Mouse (Mus musculus) cerebellum, postnatal 36 days (tissue): Measurements from ENCODE around the gene Bcl2l13.
"Not testable (repeated sequence)": the region's sequence is repeated elsewhere in the genome, so short reads cannot be mapped to it uniquely, and the experiment has no call there.

Experiments
- DNase-seq, 2 experiments: peaks; one replicate each; pipeline ENCODE4 v3.0.0; 2021 to 2022; ENCODE audit warnings: mixed read lengths in 2 of 2

The Bcl2l13 gene

GRCm38 (mm10) chr6:120835474-120836374, at the start of gene Bcl2l13:
Bcl2l13 (plus strand) TSS chr6:120836212.
- DNase-seq, result peak; percentile 94 to 95

GRCm38 (mm10) chr6:120788068-120788607, 47.9 kb upstream of the Bcl2l13 start:
- DNase-seq, result no peak

- no peak for DNase-seq
Measured at GRCm38 (mm10) chr6:120788904-120789303, 47.1 kb upstream of the Bcl2l13 start.

- DNase-seq, result no peak
Measured at GRCm38 (mm10) chr6:120790153-120790552, 45.9 kb upstream of the Bcl2l13 start.

- DNase-seq, result no peak
Measured at GRCm38 (mm10) chr6:120790717-120791116, 45.3 kb upstream of the Bcl2l13 start.

GRCm38 (mm10) chr6:120792947-120793346, 43.1 kb upstream of the Bcl2l13 start:
- no peak for DNase-seq

GRCm38 (mm10) chr6:120795422-120796086, 40.5 kb upstream of the Bcl2l13 start:
- DNase-seq, result no peak

- peak in 1 of 2 experiments; percentile 19 for DNase-seq
Measured at GRCm38 (mm10) chr6:120796111-120796510, 39.9 kb upstream of the Bcl2l13 start.

GRCm38 (mm10) chr6:120798019-120798418, 38.0 kb upstream of the Bcl2l13 start:
- DNase-seq, result peak; percentile 29 to 32

- no peak for DNase-seq
Measured at GRCm38 (mm10) chr6:120798905-120799304, 37.1 kb upstream of the Bcl2l13 start.

- DNase-seq, result no peak
Measured at GRCm38 (mm10) chr6:120799581-120800041, 36.4 kb upstream of the Bcl2l13 start.

- DNase-seq, result no peak
Measured at GRCm38 (mm10) chr6:120806999-120807737, 28.8 kb upstream of the Bcl2l13 start.

- no peak for DNase-seq
Measured at GRCm38 (mm10) chr6:120807738-120808081, 28.3 kb upstream of the Bcl2l13 start.

GRCm38 (mm10) chr6:120811999-120812398, 24.0 kb upstream of the Bcl2l13 start:
- DNase-seq, result not testable (repeated sequence)

GRCm38 (mm10) chr6:120819294-120819693, 16.7 kb upstream of the Bcl2l13 start:
- no peak for DNase-seq

- DNase-seq, result no peak
Measured at GRCm38 (mm10) chr6:120820144-120820543, 15.9 kb upstream of the Bcl2l13 start.

- DNase-seq, result no peak
Measured at GRCm38 (mm10) chr6:120820941-120821340, 15.1 kb upstream of the Bcl2l13 start.

- DNase-seq, result no peak
Measured at GRCm38 (mm10) chr6:120821715-120822114, 14.3 kb upstream of the Bcl2l13 start.

GRCm38 (mm10) chr6:120822307-120822928, 13.6 kb upstream of the Bcl2l13 start, which contains the start of gene Atp6v1e1:
Atp6v1e1 (minus strand) TSS chr6:120822793.
- DNase-seq, result peak; percentile 91

GRCm38 (mm10) chr6:120822937-120823614, 12.9 kb upstream of the Bcl2l13 start:
- DNase-seq, result peak; percentile 35 to 36

- DNase-seq, result no peak
Measured at GRCm38 (mm10) chr6:120830056-120830455, 6.0 kb upstream of the Bcl2l13 start.
